Mouse (Mus musculus): ENCODE measurements around the gene Jaml. TPM values are rescaled to one million over a fixed set of nuclear protein-coding genes. Genes with fewer than 3 reads are reported as not detected.
A peak's percentile ranks its signal among the peaks of the same experiment; 100 is the strongest.

Jaml gene
- total RNA-seq, 2 experiments from 2014 or later = 0.40 to 1.4 TPM

DNA sequence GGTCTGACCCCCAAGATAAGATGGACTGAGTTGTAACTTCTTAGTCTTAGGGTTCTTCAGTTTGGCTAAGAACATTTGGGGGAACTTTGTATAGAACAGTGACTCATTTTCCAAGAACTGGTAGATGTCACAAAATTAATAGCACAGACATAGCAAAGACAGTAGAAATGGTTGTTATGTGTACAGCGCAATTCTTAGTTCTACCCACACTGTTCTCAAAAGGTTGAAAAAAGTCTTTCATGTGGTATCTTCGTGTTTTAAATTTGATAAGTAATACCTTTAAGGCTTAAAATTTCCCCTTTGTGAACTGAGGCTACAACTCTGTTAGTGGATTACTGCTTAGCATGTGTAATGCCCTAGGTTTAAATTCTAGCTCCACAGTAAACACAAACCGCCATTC lies 4.1 kb downstream of the Jaml start:
- no peak for DNase-seq

DNA sequence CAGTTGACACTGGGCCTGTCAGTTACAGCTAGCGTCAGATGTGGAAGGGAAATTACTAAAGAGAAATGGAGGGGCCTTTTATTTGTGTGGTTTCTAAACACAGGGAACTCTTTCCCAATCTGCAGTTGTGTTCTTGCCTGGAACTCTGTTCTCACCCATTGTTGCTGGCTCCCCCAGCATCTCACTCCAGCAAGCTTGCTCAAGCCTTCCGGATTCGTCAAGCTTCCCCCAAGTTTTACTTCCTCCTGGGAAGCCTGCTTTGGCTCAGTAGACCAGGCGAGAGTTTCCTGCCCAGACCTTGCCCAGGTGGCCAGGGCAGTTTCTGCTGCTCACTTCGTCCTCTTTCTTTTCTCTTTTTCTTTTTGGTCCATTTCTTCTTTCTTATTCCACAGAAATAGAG lies 5.6 kb downstream of the Jaml start:
- peak in 1 of 2 experiments; percentile 58 for DNase-seq

DNA sequence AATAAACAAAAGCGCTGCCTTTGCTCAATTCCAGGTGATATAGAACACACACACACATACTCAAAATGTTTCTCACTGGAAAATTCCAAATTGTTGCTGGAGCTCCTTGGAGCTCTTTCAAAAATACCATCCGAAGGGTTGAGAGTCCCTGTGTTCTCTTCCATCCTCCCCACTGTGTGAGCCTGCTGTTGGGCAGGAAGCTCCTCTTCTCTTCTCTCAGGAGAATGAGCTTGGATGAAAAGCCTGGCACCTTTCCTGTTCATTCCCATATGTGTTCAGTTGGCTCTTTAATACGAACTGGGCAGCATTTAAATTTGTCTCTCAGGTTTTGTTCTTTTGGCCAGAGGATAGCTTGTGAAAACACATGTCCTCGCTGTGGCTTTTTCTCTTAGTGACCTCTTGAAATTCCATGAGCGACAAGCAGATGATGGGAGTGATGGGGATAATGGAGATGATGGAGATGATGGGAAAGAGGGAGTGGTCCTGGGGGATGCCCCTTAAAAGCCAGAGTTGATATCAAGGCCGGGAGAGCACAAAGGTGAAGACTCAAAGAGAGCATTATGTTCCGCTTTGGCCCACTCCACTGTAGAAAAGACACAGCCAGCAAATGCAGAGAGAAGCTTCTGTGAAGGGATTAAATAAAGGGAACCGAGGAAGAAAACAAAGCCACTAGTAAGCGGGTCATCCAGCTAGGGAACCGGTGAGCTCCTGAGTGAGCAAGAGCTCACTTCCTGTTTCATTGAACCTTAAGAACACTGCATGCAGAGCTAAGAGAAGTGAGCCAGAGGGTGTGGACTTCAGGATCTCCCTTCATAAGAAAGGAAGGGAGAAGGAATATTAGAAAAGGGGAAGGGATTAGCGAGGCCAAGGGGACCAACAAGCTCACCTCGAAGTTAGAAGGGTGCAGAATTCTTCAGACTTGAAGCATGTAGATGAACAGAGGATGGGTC lies 7.0 kb downstream of the Jaml start:
- DNase-seq = no peak

DNA sequence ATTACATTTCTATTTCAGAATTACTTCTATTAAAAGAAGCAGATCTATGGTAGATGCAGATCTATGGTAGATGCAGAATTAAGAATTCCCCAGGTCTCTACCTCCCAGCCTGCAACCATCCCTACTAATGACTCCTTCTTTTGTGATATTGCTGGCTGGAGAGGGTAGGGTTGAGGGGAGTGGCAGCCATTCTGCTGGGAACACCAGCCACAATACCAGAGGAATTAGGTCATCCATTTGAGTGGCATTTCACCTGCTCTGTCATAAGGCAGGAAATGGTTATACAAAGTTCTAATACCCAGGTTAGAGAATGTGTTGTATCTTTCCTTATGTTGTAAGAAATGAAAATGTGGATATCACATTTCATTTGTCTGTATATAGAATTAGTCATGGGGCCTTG lies 9.1 kb downstream of the Jaml start:
- no peak for DNase-seq

DNA sequence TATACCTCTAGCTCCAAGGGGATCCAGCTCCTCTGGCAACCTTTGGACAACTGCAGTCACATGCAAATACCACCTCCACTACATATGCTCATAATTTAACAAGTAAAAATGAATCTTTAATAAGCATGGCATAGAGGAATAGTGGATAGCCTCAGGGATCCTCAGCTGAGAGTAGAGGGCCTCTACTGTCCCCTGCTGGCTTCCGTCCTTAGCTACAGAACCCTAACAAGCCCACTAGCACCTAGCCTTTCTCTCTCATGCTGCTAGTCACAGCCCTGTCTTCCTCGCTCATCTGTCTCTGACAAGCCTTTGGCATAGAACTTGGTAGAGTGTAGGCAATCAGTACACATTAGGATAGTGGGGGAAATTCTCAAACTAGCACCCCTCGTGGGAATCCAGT lies 11.8 kb downstream of the Jaml start:
- no peak for DNase-seq

DNA sequence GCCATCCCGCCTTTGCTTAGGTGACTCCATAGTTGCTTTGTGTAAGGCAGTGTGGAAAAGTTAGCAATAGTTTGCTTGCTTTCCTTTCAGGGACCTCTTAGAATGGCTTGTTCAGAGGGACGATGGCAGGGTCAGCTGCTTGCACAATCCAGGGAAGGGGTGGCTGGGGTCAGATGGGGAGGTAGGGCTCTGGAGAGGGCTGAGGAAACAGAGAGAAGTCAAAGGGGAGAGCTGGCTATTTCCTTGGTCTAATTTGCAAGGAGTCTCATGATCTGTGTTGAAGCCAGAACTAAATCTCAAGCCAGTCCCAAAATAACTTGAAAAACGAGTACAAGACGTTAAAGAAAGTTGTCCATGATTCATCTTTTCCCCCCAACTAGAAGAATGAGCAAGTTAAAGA lies 13.7 kb downstream of the Jaml start:
- DNase-seq = peak in 1 of 2 experiments; percentile 35

DNA sequence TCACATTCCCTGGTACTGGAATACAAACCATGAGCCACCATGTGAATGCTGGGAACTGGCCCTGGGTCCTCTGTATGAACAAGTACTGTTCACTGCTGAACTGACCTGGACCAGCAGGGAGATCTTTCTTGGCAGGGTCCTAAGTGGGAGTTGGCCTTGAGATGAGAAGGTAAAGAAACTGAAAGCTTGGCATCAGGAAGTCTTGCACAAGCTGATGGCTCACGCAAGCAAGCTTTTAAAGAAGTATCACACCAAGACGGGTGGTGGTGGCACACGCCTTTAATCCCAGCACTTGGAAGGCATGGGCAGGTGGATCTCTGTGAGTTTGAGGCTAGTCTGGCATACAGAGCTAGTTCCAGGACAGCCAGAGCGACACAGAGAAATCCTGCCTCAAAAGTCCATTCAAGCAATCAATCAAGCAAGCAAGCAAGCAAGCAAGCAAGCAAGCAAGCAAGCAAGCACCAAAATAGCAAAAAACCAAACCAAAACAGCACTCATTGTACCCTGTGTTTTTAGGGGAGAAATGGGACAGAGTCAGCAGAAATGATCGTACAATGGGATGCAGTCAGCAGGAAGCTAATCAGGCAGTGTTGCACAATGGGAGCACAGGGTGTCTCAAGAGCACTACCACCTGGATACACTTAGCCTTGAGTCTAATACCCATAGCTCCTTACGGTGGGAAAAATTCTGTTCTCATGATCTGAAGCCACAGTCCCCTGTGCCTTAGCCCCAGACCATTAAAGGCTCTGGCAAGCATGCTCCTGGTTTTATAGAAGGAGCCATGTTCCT lies 16.4 kb downstream of the Jaml start:
- DNase-seq = peak in 1 of 2 experiments; percentile 60

DNA sequence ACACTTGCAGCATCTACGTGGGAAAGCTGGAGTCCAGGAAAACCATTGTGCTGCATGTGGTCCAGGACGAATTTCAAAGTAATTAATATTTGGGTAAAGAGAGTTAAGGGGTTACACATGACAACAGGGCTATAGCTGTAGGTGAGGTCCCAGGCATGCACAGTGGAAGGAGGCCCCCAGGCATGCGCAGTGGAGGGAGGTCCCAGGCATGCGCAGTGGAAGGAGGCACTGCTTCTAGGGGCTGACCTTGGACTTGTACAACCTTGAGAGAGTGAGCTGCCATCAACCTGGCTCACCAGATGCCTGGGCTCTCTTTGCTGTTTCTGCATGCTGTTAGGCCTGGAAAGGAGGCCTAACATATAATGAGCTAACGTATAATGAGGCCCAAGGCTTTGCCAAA lies 18.9 kb downstream of the Jaml start:
- DNase-seq = no peak

DNA sequence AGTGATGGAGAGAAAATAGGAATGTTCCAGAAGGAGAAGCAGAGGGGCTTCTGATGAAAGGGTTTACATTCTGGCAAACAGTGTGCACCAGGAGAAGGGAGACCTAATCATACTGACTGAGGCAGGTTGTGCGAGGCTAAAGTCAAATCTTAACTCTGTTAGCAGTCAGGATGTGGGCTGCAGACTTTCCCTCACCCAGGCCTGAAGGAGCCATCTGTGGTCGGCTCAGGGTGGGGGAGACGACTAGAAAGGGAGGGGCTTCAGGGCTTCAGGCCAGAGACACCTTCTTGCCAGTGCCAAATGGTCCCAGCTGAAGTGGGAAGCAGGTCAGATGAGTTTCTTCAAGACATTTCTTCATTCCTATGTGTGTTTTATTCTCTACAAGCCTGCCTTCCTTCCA lies 19.4 kb downstream of the Jaml start:
- DNase-seq = no peak

DNA sequence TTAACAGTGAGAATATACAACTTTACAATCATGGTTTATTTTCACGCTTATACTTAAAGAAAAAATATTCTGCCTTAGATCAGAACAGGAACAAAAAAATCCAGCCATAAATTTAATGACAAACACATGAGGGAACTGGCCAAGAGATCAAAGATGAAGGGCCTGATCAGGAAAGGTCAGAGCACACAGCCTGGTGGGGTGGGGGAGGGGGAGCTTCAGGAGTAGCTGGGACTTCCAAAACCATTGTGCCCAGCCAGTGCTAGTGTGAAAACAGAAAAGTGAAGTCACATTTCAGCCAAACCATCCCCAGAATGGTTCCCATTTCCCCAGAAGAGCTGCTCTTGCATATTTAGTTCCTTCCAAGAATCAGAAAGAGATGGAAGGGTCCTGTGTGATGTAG lies 23.5 kb downstream of the Jaml start:
- DNase-seq = no peak

DNA sequence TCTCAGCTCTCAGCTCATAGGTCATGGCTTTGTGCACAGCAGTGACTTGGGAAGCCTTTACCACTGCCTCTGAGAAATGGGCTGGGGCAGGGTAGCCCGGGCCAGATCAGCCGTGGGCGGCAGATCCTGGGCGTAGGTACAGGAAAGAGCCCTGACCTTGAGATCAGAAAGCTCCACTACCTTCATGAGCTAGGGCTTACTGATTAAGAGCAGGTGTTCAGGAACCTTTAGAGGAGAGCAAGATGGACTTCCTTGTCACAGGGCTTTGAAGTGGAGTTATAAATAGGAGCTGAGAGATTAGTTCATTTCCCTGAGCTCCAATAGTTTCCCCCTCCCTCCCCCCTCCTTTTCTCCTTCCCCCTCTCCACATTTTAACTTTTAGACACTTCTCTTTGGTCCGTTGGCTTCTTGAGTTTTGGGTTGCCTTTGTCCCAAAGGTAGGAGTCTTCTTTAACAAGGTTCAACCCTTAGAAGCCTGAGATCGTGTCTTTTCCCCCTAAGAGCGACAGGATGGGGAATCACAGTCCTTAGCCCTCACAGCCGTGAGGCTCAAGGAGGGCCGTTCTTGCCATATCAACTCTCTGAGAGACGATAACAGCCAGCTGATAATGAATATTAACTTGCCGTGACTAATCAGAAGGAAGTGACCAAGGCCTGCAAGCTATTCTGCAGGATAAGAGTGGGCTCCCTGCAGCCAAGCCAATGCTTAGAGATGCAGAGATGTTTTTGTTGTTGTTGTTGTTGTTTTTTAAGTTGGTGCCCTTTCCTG lies 24.4 kb downstream of the Jaml start:
- no peak for DNase-seq

DNA sequence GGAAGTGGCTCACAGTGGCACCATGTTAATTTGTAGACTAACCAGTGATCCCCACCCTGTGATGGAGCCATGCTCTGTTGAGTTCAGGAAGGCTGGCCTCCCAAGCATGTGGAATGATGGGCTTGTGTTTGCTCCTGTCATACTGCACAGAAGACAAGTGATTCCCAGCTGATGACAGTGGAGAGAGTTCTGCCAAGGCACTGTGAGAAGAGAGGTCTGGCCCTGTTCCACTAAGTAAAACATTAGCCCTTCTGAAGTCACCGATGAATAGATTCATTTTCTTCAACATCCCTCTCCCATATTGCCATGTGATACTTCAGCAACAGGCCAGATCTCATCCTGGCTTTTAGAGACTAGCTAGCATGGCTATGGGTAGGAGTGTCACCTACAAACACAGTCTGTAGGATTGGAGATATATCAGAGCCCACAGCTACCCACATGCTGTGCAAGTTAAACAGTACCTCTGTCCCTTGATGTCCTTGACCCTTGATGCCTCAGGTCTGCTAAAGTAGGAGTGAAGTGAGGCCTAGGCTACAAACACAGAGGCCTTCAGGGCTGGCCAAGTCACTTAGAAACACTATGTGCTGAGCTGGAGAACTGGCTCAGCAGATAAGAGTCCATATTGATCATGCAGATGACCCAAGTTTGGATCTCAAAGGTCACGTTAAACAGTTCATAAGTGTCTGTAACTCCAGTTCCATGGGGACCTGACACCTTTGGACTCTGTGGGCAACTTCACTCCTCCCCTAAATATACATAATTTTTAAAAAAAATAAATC lies 26.8 kb downstream of the Jaml start:
- no peak for DNase-seq

DNA sequence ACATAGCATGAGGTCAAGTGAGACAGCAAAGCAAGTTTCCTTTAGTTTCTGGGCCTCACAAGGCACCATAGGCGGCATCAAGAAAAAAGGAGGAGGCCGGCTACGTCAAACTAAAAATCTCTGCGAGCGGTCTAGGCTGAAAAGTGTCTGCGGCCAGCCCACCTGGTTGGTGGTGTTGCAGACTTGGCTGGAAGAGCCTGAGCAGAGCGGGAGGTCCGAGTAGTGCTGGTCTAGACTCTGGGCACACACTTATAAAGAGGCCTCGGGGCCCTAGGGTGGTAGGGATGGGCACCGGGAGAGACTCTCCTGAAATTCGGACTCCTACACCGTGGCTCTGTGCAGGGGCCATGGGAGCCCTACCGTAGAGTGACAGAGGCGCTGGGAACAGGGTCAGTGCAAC lies 36.7 kb downstream of the Jaml start:
- no peak for DNase-seq

DNA sequence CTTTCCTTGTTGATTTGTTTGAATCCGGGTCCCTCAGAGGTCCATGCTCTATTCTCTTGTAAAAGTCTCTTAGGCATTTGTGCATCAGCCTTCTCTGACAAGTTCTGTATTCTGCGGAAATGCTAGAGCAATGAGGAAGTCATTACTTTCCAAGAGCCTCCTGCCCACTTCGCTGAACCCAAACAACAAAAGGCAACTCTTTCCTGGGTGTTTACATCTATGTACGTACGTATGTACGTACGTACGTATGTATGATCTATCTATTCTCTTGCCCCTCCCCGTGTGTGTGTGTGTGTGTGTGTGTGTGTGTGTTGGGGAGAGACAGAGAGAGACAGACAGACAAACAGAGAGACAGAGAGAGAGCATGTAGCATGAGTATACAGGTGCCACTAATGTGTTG lies 37.8 kb downstream of the Jaml start:
- DNase-seq = no peak

DNA sequence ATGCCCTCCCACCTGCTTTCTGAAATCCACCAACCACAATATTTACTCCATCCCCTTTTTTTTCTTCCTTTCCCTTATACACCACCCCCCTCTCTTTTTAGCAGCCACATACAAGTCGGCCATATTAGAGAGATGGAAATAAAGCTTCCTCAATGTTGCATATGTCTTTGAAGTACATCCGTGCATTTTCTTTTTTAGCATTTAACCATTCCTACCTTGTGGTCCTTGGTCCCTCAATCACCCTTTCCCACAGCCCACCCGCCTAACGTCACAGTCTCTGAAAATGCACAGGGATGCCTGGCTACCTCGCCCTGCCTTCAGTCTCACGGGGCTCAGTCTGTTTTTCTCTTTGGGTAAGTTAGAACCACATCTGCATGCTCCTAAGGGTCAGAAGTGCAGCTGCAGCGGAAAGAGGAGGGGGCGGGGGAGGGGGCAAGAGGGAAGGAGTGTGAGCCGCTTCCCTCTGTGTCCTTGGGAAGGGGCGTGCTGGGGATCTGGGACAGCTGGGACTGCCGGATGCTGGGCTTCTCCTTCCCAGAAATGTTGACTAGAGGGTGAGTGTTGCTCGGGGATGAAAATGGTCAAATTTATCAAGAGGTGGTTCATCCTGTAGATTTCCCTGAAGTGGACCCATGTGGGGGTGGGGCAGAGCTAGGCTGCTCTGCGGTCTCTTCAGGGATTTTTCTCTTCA lies 38.9 kb downstream of the Jaml start, which contains the start of gene Scn2b:
Gene Scn2b (plus strand): TSS at position 42 of the 691 bp plus-strand sequence.
- DNase-seq = no peak

DNA sequence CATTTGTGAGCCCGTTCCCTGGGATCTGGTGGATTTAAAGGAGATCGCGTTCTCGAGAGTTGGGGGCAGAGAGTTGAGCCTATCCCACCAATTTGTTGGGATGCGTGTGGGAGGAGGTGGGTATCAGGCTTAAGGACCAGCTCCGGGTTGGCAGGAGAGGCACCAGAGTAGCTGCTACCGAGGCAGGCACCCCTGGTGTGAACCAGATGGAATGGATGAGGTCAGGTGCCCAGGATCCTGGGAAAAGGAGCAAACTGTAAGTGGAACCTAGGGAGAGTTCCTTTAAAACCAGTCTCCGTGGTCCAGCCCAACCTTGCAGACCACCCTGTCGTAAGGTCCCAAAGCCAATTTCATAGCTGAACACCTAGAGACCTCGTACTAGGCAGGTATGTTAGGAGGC lies 39.6 kb downstream of the Jaml start:
- DNase-seq = no peak

DNA sequence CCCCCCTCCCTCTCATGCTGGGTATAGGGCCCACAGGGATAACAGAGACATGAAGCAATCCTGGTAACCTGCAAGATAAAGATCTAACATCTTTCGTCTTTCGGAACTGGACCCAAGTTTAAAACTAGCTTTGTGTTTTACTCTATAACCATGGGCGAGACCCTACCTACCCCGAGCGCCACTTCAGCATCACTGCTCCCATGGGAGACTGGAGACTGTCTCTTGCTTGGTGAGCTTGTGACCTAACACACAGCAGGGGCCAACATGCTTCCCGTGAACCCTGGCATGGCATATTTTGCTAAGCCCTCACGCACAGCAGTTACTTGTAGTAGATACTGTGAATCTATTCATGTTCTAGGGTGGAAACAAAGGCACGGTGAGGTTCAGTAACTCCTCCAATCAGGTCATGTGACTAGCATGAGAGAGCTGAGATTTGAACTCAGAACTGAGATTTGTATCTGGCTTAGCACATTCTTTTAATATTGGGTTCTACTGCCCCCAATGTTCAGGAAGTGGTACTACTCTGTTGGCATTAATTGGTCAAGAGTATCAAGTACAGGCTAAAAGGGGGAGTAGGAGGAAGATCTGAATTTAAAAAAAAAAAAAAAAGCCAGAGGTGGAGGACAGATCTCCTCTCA lies 40.5 kb downstream of the Jaml start:
- no peak for DNase-seq

DNA sequence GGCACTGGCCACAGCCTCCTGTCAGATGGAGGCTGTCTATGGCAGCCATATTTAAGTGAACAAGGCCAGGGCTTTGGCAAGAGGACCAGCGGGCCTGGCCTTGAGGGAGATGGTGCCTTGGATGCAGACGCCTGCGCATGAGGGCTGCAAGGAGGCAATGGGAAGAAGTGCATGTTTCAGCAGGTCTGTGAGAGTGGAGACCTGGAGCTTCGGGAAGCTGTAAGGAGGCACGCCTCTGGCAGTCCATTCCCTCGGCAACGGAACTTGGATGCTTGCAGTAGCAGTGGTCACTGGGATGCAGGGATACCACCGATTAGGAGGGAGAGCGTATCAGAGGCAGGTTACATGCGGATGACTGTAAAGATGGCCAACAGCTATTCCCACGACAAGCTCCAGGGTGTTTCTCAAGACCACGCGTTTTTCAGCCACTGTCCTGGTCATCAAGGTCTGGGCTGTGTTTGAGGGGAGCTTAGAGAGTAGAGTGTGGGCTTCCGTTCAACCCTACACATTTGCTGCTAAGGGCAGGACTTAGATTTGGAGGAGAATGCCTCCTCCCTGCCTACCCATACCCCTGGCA lies 41.1 kb downstream of the Jaml start:
- no peak for DNase-seq

DNA sequence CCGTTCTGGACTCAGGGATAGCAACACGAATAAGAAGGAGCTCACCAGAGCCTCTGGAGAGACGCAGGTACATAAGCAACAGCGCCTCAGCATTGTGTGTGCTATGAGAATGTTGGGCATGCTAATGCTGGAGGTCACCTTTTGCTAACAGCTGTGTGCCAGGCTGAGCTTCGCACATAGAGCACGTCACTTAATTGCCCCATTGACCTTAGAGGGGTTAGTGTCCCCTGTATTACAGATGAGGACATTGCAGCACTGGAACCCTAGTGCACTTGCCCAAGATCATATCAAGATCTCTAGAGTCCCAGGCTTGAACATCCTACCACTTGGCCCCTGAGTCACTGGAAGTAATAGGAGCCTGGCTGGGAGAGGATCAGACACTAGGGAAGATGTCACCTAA lies 41.6 kb downstream of the Jaml start:
- DNase-seq = no peak

DNA sequence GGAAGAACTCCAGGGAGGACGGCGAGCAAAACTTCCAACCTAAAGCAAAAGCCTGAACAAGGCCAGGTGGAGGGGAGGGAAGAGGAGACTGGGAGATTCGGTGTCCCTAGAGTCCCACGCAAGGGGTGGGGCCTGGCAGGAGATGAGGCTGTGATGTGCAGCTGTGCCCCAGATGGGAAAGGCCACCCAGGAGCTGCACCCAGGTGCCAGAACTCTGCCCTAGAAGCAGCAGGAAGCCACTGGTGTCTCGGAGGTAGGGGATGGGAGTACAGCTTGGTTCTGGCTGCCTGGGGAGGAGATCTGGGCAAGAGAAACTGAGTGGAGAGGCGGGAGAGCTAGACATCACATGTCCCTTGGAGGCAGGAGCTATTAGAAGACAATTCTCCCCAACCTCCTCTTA lies 42.0 kb downstream of the Jaml start:
- DNase-seq = no peak

All from heart, adult 18-20 months (tissue).